Mouse (Mus musculus): ENCODE measurements at regions not wholly inside any gene's neighbourhood (a gene's known extent, or its start where the extent isn't known, plus 50 kb on each side); places are given as distances from the start of the nearest gene placed in this dataset.

- TF ChIP-seq ELF1 (IDR thresholded peaks at IDR 0.05; ENCODE audit: low read depth, low read length) (no peak), NELFE (IDR thresholded peaks at IDR 0.05; ENCODE audit: low read depth, low read length) (no peak), EP300 (IDR thresholded peaks at IDR 0.05; ENCODE audit: low read depth in 1 of 2, low read length in 2 of 2) (no peak)
Observed at GRCm38 (mm10) chr11:22453161-22453560, 58.7 kb upstream of the Tmem17 start.

Data from MEL (cell line).